ENCODE assay signal across 27 mouse cellular contexts in genomic region chr5:129026637-129027036, GRCm38 (mm10). TPM values are rescaled to one million over a fixed set of nuclear protein-coding genes. Genes with fewer than 3 reads are reported as not detected.
A peak's percentile ranks its signal among the peaks of the same experiment; 100 is the strongest.
DNase-seq lines count a peak whose midpoint lies in the region; ATAC-seq and TF ChIP-seq lines count a peak whose summit lies in the region.
"Had no signal": no experiment of that assay in that cellular context is flagged by ENCODE, and none has a peak within 500 bp of the region (broad histone marks: within the 10 kb centered on the region; RNA-seq: fewer than 3 reads in every experiment).

No protein-coding gene starts in this region.

- no peak overlapping the region for H3K27ac ChIP-seq in hindbrain, postnatal 0 days
- H3K27ac ChIP-seq in hindbrain, embryonic 14.5 days, result no peak overlapping the region
- no peak overlapping the region for H3K27ac ChIP-seq in lung, postnatal 0 days (ENCODE audit: low read length)
- H3K27ac ChIP-seq: embryonic facial prominence, embryonic 13.5 days; forebrain, embryonic 12.5 days; heart, embryonic 15.5 days; hindbrain, embryonic 13.5 days; limb, embryonic 12.5 days; liver, embryonic 13.5 days; neural tube, embryonic 12.5 days had no signal

- no peak for ATAC-seq in hindbrain, postnatal 0 days
- no peak for ATAC-seq in hindbrain, embryonic 14.5 days (ENCODE audit: low FRiP score)
- ATAC-seq in lung, postnatal 0 days, result no peak
- ATAC-seq: activated CD4-positive, CD25-positive, alpha-beta regulatory T cell, adult 4 months had no signal

- H3K27me3 ChIP-seq in hindbrain, postnatal 0 days (ENCODE audit: insufficient read depth, low read length), result no peaks in the 10 kb centered on the region
- H3K27me3 ChIP-seq in hindbrain, embryonic 14.5 days (ENCODE audit: control insufficient read depth, insufficient read depth, low read length), result no peaks in the 10 kb centered on the region
- no peaks in the 10 kb centered on the region for H3K27me3 ChIP-seq in lung, postnatal 0 days (replicated peaks; ENCODE audit: insufficient read depth, low read length)
- H3K27me3 ChIP-seq: embryonic facial prominence, embryonic 13.5 days; forebrain, embryonic 12.5 days; heart, embryonic 15.5 days; hindbrain, embryonic 13.5 days; limb, embryonic 12.5 days; liver, embryonic 13.5 days; neural tube, embryonic 12.5 days had no signal

- H3K4me1 ChIP-seq in hindbrain, postnatal 0 days (ENCODE audit: insufficient read depth, low read length), result 0 out of 2 replicates have a peak, but pooled peaks cover under 1% of the 10 kb centered on the region
- H3K4me1 ChIP-seq in hindbrain, embryonic 14.5 days (replicated peaks; ENCODE audit: control insufficient read depth, insufficient read depth, low read length), result peaks cover 4% of the 10 kb centered on the region
- no peaks in the 10 kb centered on the region for H3K4me1 ChIP-seq in lung, postnatal 0 days (ENCODE audit: insufficient read depth, low read depth, low read length)

- H3K9ac ChIP-seq in hindbrain, postnatal 0 days (replicated peaks; ENCODE audit: low read length), result no peak overlapping the region
- no peak overlapping the region for H3K9ac ChIP-seq in hindbrain, embryonic 14.5 days
- no peak overlapping the region for H3K9ac ChIP-seq in lung, postnatal 0 days (replicated peaks; ENCODE audit: low read depth)
- H3K9ac ChIP-seq: embryonic facial prominence, embryonic 13.5 days; forebrain, embryonic 12.5 days; heart, embryonic 15.5 days; hindbrain, embryonic 13.5 days; limb, embryonic 12.5 days; liver, embryonic 13.5 days; neural tube, embryonic 12.5 days had no signal

- DNase-seq in hindbrain, postnatal 0 days (ENCODE audit: low spot score), result no peak
- DNase-seq in hindbrain, embryonic 14.5 days (ENCODE audit: low spot score), result no peak
- no peak for DNase-seq in lung, postnatal 0 days (ENCODE audit: low spot score)
- DNase-seq in lung, adult 18-20 months, result no peak
- peak; percentile 17 for DNase-seq in NIH3T3 (ENCODE audit: low read depth)
- no peak for DNase-seq in thymus, postnatal 4 days
- no peak for DNase-seq in thymus, postnatal 0 days (ENCODE audit: low spot score)
- DNase-seq: adrenal gland, adult 8-10 months; cerebellum, adult 11-12 months; cerebellum, postnatal 14 days; heart, postnatal 36 days; kidney, adult 2 months; kidney, postnatal 10 days; layer of hippocampus, postnatal 36 days; liver, embryonic 13.5 days; lung, postnatal 10 days; midbrain, embryonic 14.5 days; retina, postnatal 1 day; thymus, postnatal 25 days had no signal

- WGBS in hindbrain, postnatal 0 days, result 91% methylated on average over 1 of the region's 1 CpGs
- 83% methylated on average over 1 of the region's 1 CpGs for WGBS in hindbrain, embryonic 14.5 days
- WGBS in lung, postnatal 0 days, result 66% methylated on average over 1 of the region's 1 CpGs

- no peak overlapping the region for H3K4me2 ChIP-seq in hindbrain, postnatal 0 days (ENCODE audit: low read depth, low read length)
- H3K4me2 ChIP-seq in hindbrain, embryonic 14.5 days (replicated peaks), result no peak overlapping the region
- H3K4me2 ChIP-seq in lung, postnatal 0 days (replicated peaks; ENCODE audit: low read depth, low read length), result no peak overlapping the region
- H3K4me2 ChIP-seq: embryonic facial prominence, embryonic 13.5 days; forebrain, embryonic 12.5 days; heart, embryonic 15.5 days; hindbrain, embryonic 13.5 days; limb, embryonic 12.5 days; liver, embryonic 13.5 days; neural tube, embryonic 12.5 days had no signal

- TF ChIP-seq CTCF in hindbrain, postnatal 0 days (IDR thresholded peaks at IDR 0.05; ENCODE audit: low read depth), result peak; percentile 19; the same call in 1 of the 2 replicates
- TF ChIP-seq CTCF in lung, postnatal 0 days (IDR thresholded peaks at IDR 0.05), result 0 out of 2 replicates have a peak, but pooled peaks have one; percentile 12

- no peaks in the 10 kb centered on the region; the same call in 1 of the 2 replicates for H3K36me3 ChIP-seq in hindbrain, postnatal 0 days (ENCODE audit: insufficient read depth, low read length)
- H3K36me3 ChIP-seq in hindbrain, embryonic 14.5 days (replicated peaks; ENCODE audit: control insufficient read depth, insufficient read depth), result peaks cover 39% of the 10 kb centered on the region
- H3K36me3 ChIP-seq in lung, postnatal 0 days (ENCODE audit: insufficient read depth, low read length), result no peaks in the 10 kb centered on the region

- no peak for TF ChIP-seq EP300 in lung, postnatal 0 days (IDR thresholded peaks at IDR 0.05)

- H3K9me3 ChIP-seq in hindbrain, postnatal 0 days (ENCODE audit: low read length), result no peaks in the 10 kb centered on the region
- no peaks in the 10 kb centered on the region for H3K9me3 ChIP-seq in hindbrain, embryonic 14.5 days (ENCODE audit: control insufficient read depth, low read length)
- no peaks in the 10 kb centered on the region for H3K9me3 ChIP-seq in lung, postnatal 0 days (ENCODE audit: low read length)
- H3K9me3 ChIP-seq: embryonic facial prominence, embryonic 13.5 days; forebrain, embryonic 12.5 days; heart, embryonic 15.5 days; hindbrain, embryonic 13.5 days; limb, embryonic 12.5 days; liver, embryonic 13.5 days; neural tube, embryonic 12.5 days had no signal

- no peak overlapping the region for H3K4me3 ChIP-seq in hindbrain, postnatal 0 days (ENCODE audit: low read length)
- H3K4me3 ChIP-seq in hindbrain, embryonic 14.5 days (replicated peaks; ENCODE audit: low read length), result no peak overlapping the region
- no peak overlapping the region for H3K4me3 ChIP-seq in lung, postnatal 0 days (ENCODE audit: low read depth, low read length)
- H3K4me3 ChIP-seq: embryonic facial prominence, embryonic 13.5 days; erythroblast, embryonic 14.5 days; forebrain, embryonic 12.5 days; heart, embryonic 15.5 days; hindbrain, embryonic 13.5 days; limb, embryonic 12.5 days; liver, embryonic 13.5 days; neural tube, embryonic 12.5 days had no signal

RNA-seq across cellular contexts. Expression of gene Ran, which starts 6.8 kb away (rescaled TPM):
- 156 and 159 TPM in 2 replicates for total RNA-seq in hindbrain, postnatal 0 days (2014; rRNA removed)
- polyA plus RNA-seq in hindbrain, postnatal 0 days (2015; fragmentation: Nextera tagmentation; extraction: Ambion mirVana), result 304 and 314 TPM in 2 replicates
- 343 and 359 TPM in 2 replicates for polyA plus RNA-seq in hindbrain, embryonic 14.5 days (2014; fragmentation: Nextera tagmentation; extraction: Ambion mirVana)
- 126 and 138 TPM in 2 replicates for polyA plus RNA-seq in lung, postnatal 0 days (2015; fragmentation: Nextera tagmentation; extraction: Ambion mirVana)
- polyA plus RNA-seq in thymus, postnatal 0 days (2015; fragmentation: Nextera tagmentation; extraction: Ambion mirVana), result 586 and 661 TPM in 2 replicates

RNA-seq across cellular contexts. Expression of gene Stx2, which starts 18.3 kb away (rescaled TPM):
- 14.1 and 16.3 TPM in 2 replicates for total RNA-seq in hindbrain, postnatal 0 days (2014; rRNA removed)
- 11.9 and 15.0 TPM in 2 replicates for polyA plus RNA-seq in hindbrain, postnatal 0 days (2015; fragmentation: Nextera tagmentation; extraction: Ambion mirVana)
- polyA plus RNA-seq in hindbrain, embryonic 14.5 days (2014; fragmentation: Nextera tagmentation; extraction: Ambion mirVana), result 15.0 and 15.2 TPM in 2 replicates
- 15.1 and 18.2 TPM in 2 replicates for polyA plus RNA-seq in lung, postnatal 0 days (2015; fragmentation: Nextera tagmentation; extraction: Ambion mirVana)
- 12.6 and 13.7 TPM in 2 replicates for polyA plus RNA-seq in thymus, postnatal 0 days (2015; fragmentation: Nextera tagmentation; extraction: Ambion mirVana)
